Mouse (Mus musculus): ENCODE measurements around the gene Stx18.

- TF ChIP-seq MAFK (IDR thresholded peaks at IDR 0.05; ENCODE audit: insufficient replicate concordance, low read length) (no peak), USF1 (IDR thresholded peaks at IDR 0.05; ENCODE audit: low read depth, low read length) (no peak), NRF1 (IDR thresholded peaks at IDR 0.05; ENCODE audit: low read depth, low read length) (no peak), CTCF (conservative IDR thresholded peaks at IDR 0.05 in 1 of 2, IDR thresholded peaks at IDR 0.05 in 1 of 2; ENCODE audit: low read depth in 2 of 2, low read length in 2 of 2) (no peak), JUND (conservative IDR thresholded peaks at IDR 0.05; ENCODE audit: low read depth, low read length) (no peak), SMC3 (IDR thresholded peaks at IDR 0.05; ENCODE audit: low read depth, low read length) (no peak), BHLHE40 (IDR thresholded peaks at IDR 0.05; ENCODE audit: low read depth, low read length) (no peak), POLR2A (IDR thresholded peaks at IDR 0.05; ENCODE audit: low read depth, low read length) (no peak), SIN3A (IDR thresholded peaks at IDR 0.05; ENCODE audit: low read length) (no peak), MYC (IDR thresholded peaks at IDR 0.05; ENCODE audit: low read depth, low read length) (no peak), ETS1 (conservative IDR thresholded peaks at IDR 0.05; ENCODE audit: low read depth, low read length) (no peak)
These were observed 83.2 kb downstream of the Stx18 start for GRCm38 (mm10) chr5:38121699-38122098.

Data from CH12.LX (cell line).